Mouse (Mus musculus) heart, embryonic 14.5 days (tissue): Measurements from ENCODE around the gene Xntrpc. TPM values are rescaled to one million over a fixed set of nuclear protein-coding genes. Genes with fewer than 3 reads are reported as not detected.
A peak's percentile ranks its signal among the peaks of the same experiment; 100 is the strongest.
"Not testable (repeated sequence)": the region's sequence is repeated elsewhere in the genome, so short reads cannot be mapped to it uniquely, and the experiment has no call there.

Experiments
- ATAC-seq: fragments of 200-750 bp; cut with Nextera tagmentation; 2 replicates; pipeline ENCODE4 v1.8.0; 2017; ENCODE audit warnings: low read depth, moderate TSS enrichment; ENCODE audit not compliant: insufficient number of reproducible peaks, insufficient read depth, low FRiP score
- H3K27ac ChIP-seq, 2 experiments: fragments of 200-500 bp in 1 of 2; fragments of 300-500 bp in 1 of 2; sonication (generic) in 1 of 2; replicated peaks in 1 of 2; 2 replicates each; pipeline ENCODE4 v1.5.1; 2012 to 2014; ENCODE audit warnings: low read depth in 2 of 2, low read length in 2 of 2, control low read depth in 1 of 2, mild to moderate bottlenecking in 1 of 2, mixed read lengths in 1 of 2; ENCODE audit not compliant: control insufficient read depth in 1 of 2, insufficient read depth in 1 of 2
- H3K27me3 ChIP-seq: fragments of 300-500 bp; sonication (generic); 2 replicates; pipeline ENCODE4 v1.6.1; 2014; ENCODE audit warnings: mild to moderate bottlenecking, low read length, control low read depth; ENCODE audit not compliant: control insufficient read depth, insufficient read depth
- H3K36me3 ChIP-seq: fragments of 300-500 bp; sonication (generic); 2 replicates; pipeline ENCODE4 v1.6.1; 2014; ENCODE audit warnings: mild to moderate bottlenecking, control low read depth, low read length, mixed read lengths; ENCODE audit not compliant: control insufficient read depth, insufficient read depth
- H3K4me1 ChIP-seq, 2 experiments: fragments of 200-500 bp in 1 of 2; fragments of 300-500 bp in 1 of 2; sonication (generic) in 1 of 2; 2 replicates each; pipeline ENCODE4 v1.6.1; 2012 to 2014; ENCODE audit warnings: low read length in 2 of 2, control low read depth in 1 of 2, mixed read lengths in 1 of 2; ENCODE audit not compliant: control insufficient read depth in 2 of 2, insufficient read depth in 2 of 2
- H3K4me2 ChIP-seq: fragments of 300-500 bp; sonication (generic); 2 replicates; pipeline ENCODE4 v1.6.1; 2014; ENCODE audit warnings: mild to moderate bottlenecking, low read length
- H3K4me3 ChIP-seq, 2 experiments: fragments of 200-500 bp in 1 of 2; fragments of 300-500 bp in 1 of 2; sonication (generic) in 1 of 2; 2 replicates each; pipeline ENCODE4 v1.5.1; 2012 to 2014; ENCODE audit warnings: low read length in 2 of 2, mild to moderate bottlenecking in 2 of 2, control low read depth in 1 of 2, low read depth in 1 of 2, moderate library complexity in 1 of 2; ENCODE audit not compliant: control insufficient read depth in 1 of 2, insufficient read depth in 1 of 2
- H3K9ac ChIP-seq: fragments of 300-500 bp; sonication (generic); 2 replicates; pipeline ENCODE4 v1.6.1; 2014; ENCODE audit warnings: mild to moderate bottlenecking, low read length
- H3K9me3 ChIP-seq: fragments of 300-500 bp; sonication (generic); 2 replicates; pipeline ENCODE4 v1.6.1; 2016; ENCODE audit warnings: low read length, control low read depth; ENCODE audit not compliant: control insufficient read depth
- WGBS: fragments of 180-500 bp; shearing (Covaris S2); extraction: QIAGEN DNeasy Blood & Tissue Kit; methylation state at CpG from one replicate; pipeline ENCODE4 v1.1.7; 2014; 5-methylcytosine and 5-hydroxymethylcytosine counted together
- polyA plus RNA-seq: library from polyadenylated mRNA; unstranded; fragments of >200 nt; fragmentation: Nextera tagmentation; extraction: Ambion mirVana; gene quantifications from 2 replicates; pipeline ENCODE4 v1.2.1, GENCODE M21; 2014

Gene Xntrpc
- 0.78 and 1.1 TPM in 2 replicates for polyA plus RNA-seq

- under 1% methylated on average over 56 of the region's 56 CpGs for WGBS
- H3K4me1 ChIP-seq, result peaks cover 5 to 16% of the 10 kb centered on the region in 2 experiments; a peak in 3 of 4 replicates
Measured at GRCm38 (mm10) chr7:102065046-102065891, at the start of gene Xntrpc, which contains the start of the genes Rnf121 and Xndc1. Xntrpc (plus strand) TSS chr7:102065713. Rnf121 (minus strand) TSS chr7:102065469. Xndc1 (plus strand) TSS chr7:102065511.

GRCm38 (mm10) chr7:102016936-102017335 lies 48.6 kb upstream of the Xntrpc start:
- no peak for ATAC-seq
- Histone ChIP-seq H3K9ac (no peak overlapping the region), H3K27ac (peak overlapping the region in 1 of 2 experiments; percentile 42; a peak in 1 of 4 replicates), H3K36me3 (peaks cover 88% of the 10 kb centered on the region), H3K27me3 (no peaks in the 10 kb centered on the region), H3K4me2 (no peak overlapping the region), H3K4me1 (peaks cover 0 to 9% of the 10 kb centered on the region in 2 experiments), H3K9me3 (no peaks in the 10 kb centered on the region), H3K4me3 (no peak overlapping the region)
- 81% methylated on average over 4 of the region's 4 CpGs for WGBS

More at GRCm38 (mm10) chr7:102065046-102065891, at the start of gene Xntrpc, which contains the start of the genes Rnf121 and Xndc1:
- H3K9ac ChIP-seq, result peak within 1 kb of the TSS; percentile 80
- peak within 1 kb of the TSS; percentile 73 to 81 for H3K27ac ChIP-seq
- H3K27me3 ChIP-seq, result no peaks in the 10 kb centered on the region
- peak within 1 kb of the TSS; percentile 78 for H3K4me2 ChIP-seq
- no peaks in the 10 kb centered on the region for H3K9me3 ChIP-seq
- H3K4me3 ChIP-seq, result peak within 1 kb of the TSS; percentile 74 to 77
- ATAC-seq, result peak; percentile 98
- H3K36me3 ChIP-seq, result peaks cover 10% of the 10 kb centered on the region

GRCm38 (mm10) chr7:102017452-102017851 lies 48.1 kb upstream of the Xntrpc start:
- WGBS, result 72% methylated on average over 5 of the region's 5 CpGs
- Histone ChIP-seq H3K4me2 (no peak overlapping the region; the same call in 1 of the 2 replicates), H3K9me3 (no peaks in the 10 kb centered on the region), H3K36me3 (peaks cover 88% of the 10 kb centered on the region), H3K27me3 (no peaks in the 10 kb centered on the region), H3K9ac (no peak overlapping the region), H3K4me1 (peaks cover 0 to 9% of the 10 kb centered on the region in 2 experiments), H3K27ac (peak overlapping the region; percentile 22 to 42; a peak in 3 of 4 replicates), H3K4me3 (no peak overlapping the region)
- ATAC-seq, result no peak

- peaks cover 0 to 9% of the 10 kb centered on the region in 2 experiments for H3K4me1 ChIP-seq
- H3K4me2 ChIP-seq, result no peak overlapping the region; the same call in 1 of the 2 replicates
- ATAC-seq, result no peak
- H3K27ac ChIP-seq, result peak overlapping the region; percentile 29 to 42; a peak in 3 of 4 replicates
- no peaks in the 10 kb centered on the region for H3K27me3 ChIP-seq
- no peak overlapping the region for H3K4me3 ChIP-seq
- peaks cover 88% of the 10 kb centered on the region for H3K36me3 ChIP-seq
- WGBS, result 53% methylated on average over 7 of the region's 7 CpGs
- H3K9me3 ChIP-seq, result no peaks in the 10 kb centered on the region
- H3K9ac ChIP-seq, result no peak overlapping the region
Measured at GRCm38 (mm10) chr7:102018034-102018433, 47.5 kb upstream of the Xntrpc start.

GRCm38 (mm10) chr7:102018590-102018989 lies 46.9 kb upstream of the Xntrpc start, which contains the start of gene Il18bp:
Il18bp (minus strand) TSS chr7:102018690.
- H3K9ac ChIP-seq, result no peak within 1 kb of the TSS
- H3K4me3 ChIP-seq, result no peak within 1 kb of the TSS
- H3K27ac ChIP-seq, result peak within 1 kb of the TSS; percentile 29 to 42
- no peak for ATAC-seq
- no peaks in the 10 kb centered on the region for H3K9me3 ChIP-seq
- WGBS, result 87% methylated on average over 3 of the region's 3 CpGs
- peaks cover 0 to 9% of the 10 kb centered on the region in 2 experiments for H3K4me1 ChIP-seq
- H3K36me3 ChIP-seq, result peaks cover 88% of the 10 kb centered on the region
- no peaks in the 10 kb centered on the region for H3K27me3 ChIP-seq
- no peak within 1 kb of the TSS; the same call in 1 of the 2 replicates for H3K4me2 ChIP-seq

GRCm38 (mm10) chr7:102019362-102019761 lies 46.2 kb upstream of the Xntrpc start:
- H3K4me3 ChIP-seq, result no peak overlapping the region
- no peak overlapping the region for H3K27ac ChIP-seq
- 57% methylated on average over 3 of the region's 3 CpGs for WGBS
- H3K27me3 ChIP-seq, result no peaks in the 10 kb centered on the region
- no peak for ATAC-seq
- H3K9me3 ChIP-seq, result no peaks in the 10 kb centered on the region
- H3K9ac ChIP-seq, result no peak overlapping the region
- peaks cover 0 to 9% of the 10 kb centered on the region in 2 experiments for H3K4me1 ChIP-seq
- H3K36me3 ChIP-seq, result peaks cover 85% of the 10 kb centered on the region
- H3K4me2 ChIP-seq, result no peak overlapping the region

GRCm38 (mm10) chr7:102020934-102021333 lies 44.6 kb upstream of the Xntrpc start:
- not testable (repeated sequence) for H3K9me3 ChIP-seq, ATAC-seq, H3K4me1 ChIP-seq, H3K9ac ChIP-seq, H3K4me2 ChIP-seq, H3K4me3 ChIP-seq, H3K27ac ChIP-seq, H3K27me3 ChIP-seq
- peaks cover 83% of the 10 kb centered on the region for H3K36me3 ChIP-seq
- WGBS, result 100% methylated on average over 2 of the region's 2 CpGs
